In the genomic region with DNA sequence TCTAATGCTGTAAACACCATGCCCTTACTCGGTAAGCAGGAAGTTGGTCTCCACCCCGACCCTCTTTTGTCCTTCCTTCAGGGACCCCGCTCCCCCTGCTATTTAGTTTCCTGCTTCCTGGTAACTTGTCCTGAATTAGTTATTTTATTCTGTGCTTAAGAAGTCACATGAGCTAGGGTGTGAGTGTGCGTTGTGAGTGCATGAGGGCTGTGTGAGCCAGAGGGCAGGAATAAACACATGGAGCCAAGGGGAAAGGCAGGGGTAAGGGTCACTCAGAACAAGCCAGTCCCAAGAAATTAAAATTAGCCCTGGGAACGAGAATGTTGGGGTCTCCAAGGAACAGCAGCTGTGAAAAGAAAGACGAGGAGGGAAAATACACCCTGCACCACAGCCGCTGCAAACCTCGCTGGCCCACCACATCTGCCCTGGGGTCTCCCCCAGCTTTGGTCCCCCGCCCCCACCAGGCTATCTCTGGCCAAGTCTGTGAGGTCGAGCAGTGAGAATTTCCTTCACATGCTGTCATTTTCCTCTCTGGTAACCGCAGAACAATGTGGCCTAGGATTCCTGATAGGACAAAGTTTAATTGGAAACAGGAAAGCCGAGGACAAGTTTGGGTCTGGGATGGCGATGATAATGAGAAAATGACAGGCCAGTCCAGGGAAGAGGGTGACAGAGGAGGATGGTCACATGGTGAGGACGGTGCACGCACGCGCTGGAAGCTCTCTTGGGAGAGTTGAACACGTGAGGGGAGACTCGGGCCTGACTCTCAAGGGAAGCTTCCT, we compare ENCODE assay signal across 9 mouse cellular contexts. TPM values are rescaled to one million over a fixed set of nuclear protein-coding genes. Genes with fewer than 3 reads are reported as not detected.
DNase-seq lines count a peak whose midpoint lies in the region; ATAC-seq and TF ChIP-seq lines count a peak whose summit lies in the region.
"Had no signal": no experiment of that assay in that cellular context is flagged by ENCODE, and none has a peak within 500 bp of the region (broad histone marks: within the 10 kb centered on the region; RNA-seq: fewer than 3 reads in every experiment).

No protein-coding gene starts in this region.

- 74% methylated on average over 19 of the region's 19 CpGs for WGBS in neural tube, embryonic 13.5 days
- WGBS in stomach, postnatal 0 days = 61% methylated on average over 19 of the region's 19 CpGs

- TF ChIP-seq CTCF in stomach, postnatal 0 days (IDR thresholded peaks at IDR 0.05; ENCODE audit: low read depth) = no peak

- peak overlapping the region; percentile 46; the same call in 1 of the 2 replicates for H3K27ac ChIP-seq in neural tube, embryonic 13.5 days (replicated peaks)
- H3K27ac ChIP-seq in stomach, postnatal 0 days (replicated peaks) = no peak overlapping the region

- no peaks in the 10 kb centered on the region for H3K9me3 ChIP-seq in neural tube, embryonic 13.5 days
- H3K9me3 ChIP-seq in stomach, postnatal 0 days (ENCODE audit: control insufficient read depth, low read length) = no peaks in the 10 kb centered on the region

- intact Hi-C loops in heart, postnatal 25 days (cut with DNase I) = loop anchor here (2.0 to 5.0 kb wide), 2 partner anchors 21 to 91 kb away; no protein-coding TSS in a partner anchor

- ATAC-seq in neural tube, embryonic 13.5 days (ENCODE audit: low read depth) = no peak
- ATAC-seq in stomach, postnatal 0 days (ENCODE audit: low FRiP score, low TSS enrichment) = 0 out of 2 replicates have a peak, but pooled peaks have one; percentile 18
- ATAC-seq in CD4-positive, CD25-positive, alpha-beta regulatory T cell, adult 4 months = no peak
- no peak for ATAC-seq in erythroblast, adult 5-6 weeks (replicated peaks; ENCODE audit: low FRiP score, poor library complexity, severe bottlenecking)

- H3K4me3 ChIP-seq in neural tube, embryonic 13.5 days = no peak overlapping the region
- H3K4me3 ChIP-seq in stomach, postnatal 0 days (ENCODE audit: low read depth, low read length) = no peak overlapping the region

- no peaks in the 10 kb centered on the region for H3K4me1 ChIP-seq in neural tube, embryonic 13.5 days (replicated peaks)
- H3K4me1 ChIP-seq in stomach, postnatal 0 days (replicated peaks; ENCODE audit: control insufficient read depth, insufficient read depth) = no peaks in the 10 kb centered on the region

- no peak overlapping the region for H3K4me2 ChIP-seq in neural tube, embryonic 13.5 days
- H3K4me2 ChIP-seq in stomach, postnatal 0 days (replicated peaks; ENCODE audit: low read depth) = no peak overlapping the region

- no peaks in the 10 kb centered on the region for H3K27me3 ChIP-seq in neural tube, embryonic 13.5 days
- no peaks in the 10 kb centered on the region for H3K27me3 ChIP-seq in stomach, postnatal 0 days (ENCODE audit: control insufficient read depth, insufficient read depth, low read length)

- TF ChIP-seq EP300 in stomach, postnatal 0 days (optimal IDR thresholded peaks at IDR 0.05) = no peak

- DNase-seq in neural tube, embryonic 10.5 days (ENCODE audit: extremely low spot score, low spot score) = no peak
- peak; percentile 67 for DNase-seq in heart, postnatal 25 days (ENCODE audit: low spot score)
- peak; percentile 12 for DNase-seq in liver
- DNase-seq in stomach, postnatal 0 days (ENCODE audit: low spot score) = no peak
- no peak for DNase-seq in urinary bladder, postnatal 36 days (ENCODE audit: low spot score in 2 of 2)
- DNase-seq: layer of hippocampus, adult 9-11 months had no signal

- no peaks in the 10 kb centered on the region for H3K36me3 ChIP-seq in neural tube, embryonic 13.5 days
- no peaks in the 10 kb centered on the region for H3K36me3 ChIP-seq in stomach, postnatal 0 days (ENCODE audit: control insufficient read depth, insufficient read depth, low read length)

- H3K9ac ChIP-seq in neural tube, embryonic 13.5 days = no peak overlapping the region
- no peak overlapping the region for H3K9ac ChIP-seq in stomach, postnatal 0 days (ENCODE audit: low read length)

RNA-seq across cellular contexts. Expression of a gene that starts 26.6 kb away (rescaled TPM):
- 51.2 and 52.4 TPM in 2 replicates for polyA plus RNA-seq in neural tube, embryonic 13.5 days (2015; fragmentation: Nextera tagmentation; extraction: Ambion mirVana)
- 100 to 1,000 TPM; 135 to 205 TPM for total RNA-seq in heart, postnatal 25 days (2021)
- 33.0 and 33.9 TPM in 2 replicates for polyA plus RNA-seq in stomach, postnatal 0 days (2015; fragmentation: Nextera tagmentation; extraction: Ambion mirVana)
- not detected for polyA plus RNA-seq in CD4-positive, CD25-positive, alpha-beta regulatory T cell, adult 4 months (2017; shearing (Covaris generic))
- total RNA-seq in erythroblast, adult 5-6 weeks (2015; ENCODE audit: low replicate concordance) = 0.42 TPM in 1 of 2 replicates, not detected in the other
- total RNA-seq in erythroblast, adult 5-6 weeks (2017; ENCODE audit: low replicate concordance) = 0.77 and 0.84 TPM in 2 replicates

Comparison
In these comparisons a context has a peak if more than half of its experiments do, and no peak if none do; other contexts are left out.
1. DNase-seq: peak in heart, postnatal 25 days (single experiment) and liver (single experiment); none in neural tube, embryonic 10.5 days (single experiment), stomach, postnatal 0 days (single experiment) and urinary bladder, postnatal 36 days (0 of 2).
2. RNA of a gene that starts 26.6 kb away (polyA plus RNA-seq): 51.2 to 52.4 TPM in neural tube, embryonic 13.5 days and 33.0 to 33.9 TPM in stomach, postnatal 0 days; not detected in CD4-positive, CD25-positive, alpha-beta regulatory T cell, adult 4 months; every median in the first group is over 10 times any median in the second.